Mouse (Mus musculus): ENCODE results near the gene 1700012B07Rik.

1700012B07Rik gene

DNA sequence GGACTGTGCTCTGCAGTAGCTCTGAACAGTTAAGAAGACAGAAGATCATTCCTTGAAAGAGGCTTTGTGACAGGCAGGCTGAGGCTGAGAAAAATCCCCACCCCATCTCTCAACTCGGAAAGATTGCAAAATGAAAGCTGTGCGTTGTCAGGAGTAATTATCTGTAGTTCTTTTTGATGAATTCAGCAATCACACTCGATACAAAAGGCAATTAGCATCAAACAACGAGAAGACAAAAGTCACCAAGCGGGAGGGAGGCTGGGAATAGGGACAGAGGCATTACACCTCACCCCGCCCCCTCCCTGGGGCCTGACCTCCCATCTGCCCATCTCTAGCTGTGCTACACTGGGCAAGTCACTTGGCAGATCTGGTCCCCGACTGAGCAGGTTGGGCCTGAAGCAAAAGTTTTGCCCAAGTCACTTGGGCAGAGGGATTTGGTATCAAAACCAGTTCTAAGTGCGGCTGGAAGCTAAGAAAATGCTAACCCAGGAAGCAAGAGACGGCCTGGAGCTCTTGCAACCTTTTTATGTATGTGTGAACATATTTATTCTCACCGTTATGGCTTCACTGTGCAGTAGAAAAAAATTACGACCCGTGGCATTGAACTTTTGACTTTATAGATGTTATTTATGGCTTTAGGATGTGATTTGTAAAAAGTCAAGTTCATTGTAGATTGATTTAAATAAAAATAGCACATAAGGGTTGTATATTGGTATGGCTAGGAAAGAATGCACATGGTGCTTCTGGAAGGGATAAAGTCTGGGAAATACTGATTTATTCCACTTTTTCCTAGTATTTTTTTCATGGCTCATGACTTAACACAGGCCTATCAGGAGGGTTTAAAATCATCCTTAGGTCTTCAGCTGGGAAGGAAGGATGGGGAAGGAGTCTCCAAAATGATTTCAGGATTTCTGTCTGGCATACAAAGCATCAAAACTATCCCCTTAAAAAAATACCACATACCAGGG, 75.9 kb downstream of the 1700012B07Rik start:
- DNase-seq (ENCODE audit: low spot score): no peak

GRCm38 (mm10) chr11:109745210-109745609, 82.6 kb downstream of the 1700012B07Rik start:
- no peak for DNase-seq (ENCODE audit: low spot score)

DNA sequence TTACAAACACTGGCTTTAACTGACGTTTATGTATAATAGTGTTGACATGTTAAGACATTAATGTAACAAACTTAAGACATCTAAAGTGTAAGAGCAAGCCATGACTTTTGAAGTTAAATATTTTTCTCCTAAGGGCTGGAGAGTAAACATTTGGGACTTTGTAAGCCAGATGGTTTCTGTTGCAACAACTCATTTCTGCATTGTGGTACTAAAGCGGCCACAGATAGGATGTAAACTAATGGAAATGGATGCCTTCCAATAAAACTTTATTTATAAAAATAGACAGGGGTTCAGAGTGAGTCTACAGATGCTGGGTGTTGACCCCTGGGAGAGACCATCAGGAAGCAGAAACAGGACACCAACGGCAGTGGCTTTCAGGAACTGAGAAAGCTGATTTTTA, 89.9 kb downstream of the 1700012B07Rik start:
- no peak for DNase-seq (ENCODE audit: low spot score)

Data from ovary, adult 18-20 months (tissue).